Mouse (Mus musculus) heart, postnatal 0 days (tissue): ENCODE data around the gene B4galnt1. TPM values are rescaled to one million over a fixed set of nuclear protein-coding genes. Genes with fewer than 3 reads are reported as not detected.

Experiments
- ATAC-seq: fragments of 200-750 bp; cut with Nextera tagmentation; 2 replicates; pipeline ENCODE4 v1.8.0; 2017; ENCODE audit warnings: low read depth, moderate number of reproducible peaks, moderate library complexity; ENCODE audit not compliant: insufficient read depth
- DNase-seq: peaks from one replicate; pipeline ENCODE4 v3.0.0-alpha.2; 2016; ENCODE audit warnings: low spot score
- H3K27ac ChIP-seq: fragments of 300-500 bp; sonication (generic); 2 replicates; pipeline ENCODE4 v1.5.1; 2014; ENCODE audit warnings: low read depth, mild to moderate bottlenecking
- H3K27me3 ChIP-seq: fragments of 300-500 bp; sonication (generic); 2 replicates; pipeline ENCODE4 v1.6.1; 2014; ENCODE audit warnings: low read length, mixed read lengths; ENCODE audit not compliant: control insufficient read depth, insufficient read depth
- H3K36me3 ChIP-seq: fragments of 300-500 bp; sonication (generic); replicated peaks from 2 replicates; pipeline ENCODE4 v1.6.1; 2014; ENCODE audit warnings: low read length, mixed read lengths; ENCODE audit not compliant: control insufficient read depth, insufficient read depth
- H3K4me1 ChIP-seq: fragments of 300-500 bp; sonication (generic); 2 replicates; pipeline ENCODE4 v1.6.1; 2014; ENCODE audit warnings: antibody characterized with exemption; ENCODE audit not compliant: control insufficient read depth, insufficient read depth
- H3K4me2 ChIP-seq: fragments of 300-500 bp; sonication (generic); 2 replicates; pipeline ENCODE4 v1.6.1; 2014; ENCODE audit warnings: low read depth, mild to moderate bottlenecking, low read length, moderate library complexity
- H3K4me3 ChIP-seq: fragments of 300-500 bp; sonication (generic); 2 replicates; pipeline ENCODE4 v1.5.1; 2014; ENCODE audit warnings: low read depth, low read length
- H3K9ac ChIP-seq: fragments of 300-500 bp; sonication (generic); replicated peaks from 2 replicates; pipeline ENCODE4 v1.6.1; 2014; ENCODE audit warnings: low read depth, low read length, mixed read lengths
- H3K9me3 ChIP-seq: fragments of 300-500 bp; sonication (generic); replicated peaks from 2 replicates; pipeline ENCODE4 v1.6.1; 2016; ENCODE audit warnings: low read length; ENCODE audit not compliant: control insufficient read depth
- CTCF ChIP-seq: IDR thresholded peaks from 2 replicates; pipeline ENCODE4 v1.5.1; 2016; ENCODE audit warnings: antibody characterized with exemption, control low read depth, low read depth
- EP300 ChIP-seq: IDR thresholded peaks from 2 replicates; pipeline ENCODE4 v1.6.1; 2016; ENCODE audit warnings: antibody characterized with exemption, low read depth
- WGBS: fragments of 180-500 bp; shearing (Covaris S2); extraction: QIAGEN DNeasy Blood & Tissue Kit; methylation state at CpG from one replicate; pipeline ENCODE4 v1.1.7; 2014; 5-methylcytosine and 5-hydroxymethylcytosine counted together
- polyA plus RNA-seq: library from polyadenylated mRNA; unstranded; fragments of >200 nt; fragmentation: Nextera tagmentation; extraction: Ambion mirVana; gene quantifications from 2 replicates; pipeline ENCODE4 v1.2.1, GENCODE M21; 2015
- total RNA-seq: library from RNA; depleted of rRNA; stranded (reverse); fragments of >200 nt; gene quantifications from 2 replicates; pipeline ENCODE4 v1.2.3, GENCODE M21; 2014; ENCODE audit warnings: low replicate concordance

B4galnt1 gene
- total and polyA plus RNA-seq, 2 experiments from 2014 or later, result 0.72 to 2.3 TPM

DNA sequence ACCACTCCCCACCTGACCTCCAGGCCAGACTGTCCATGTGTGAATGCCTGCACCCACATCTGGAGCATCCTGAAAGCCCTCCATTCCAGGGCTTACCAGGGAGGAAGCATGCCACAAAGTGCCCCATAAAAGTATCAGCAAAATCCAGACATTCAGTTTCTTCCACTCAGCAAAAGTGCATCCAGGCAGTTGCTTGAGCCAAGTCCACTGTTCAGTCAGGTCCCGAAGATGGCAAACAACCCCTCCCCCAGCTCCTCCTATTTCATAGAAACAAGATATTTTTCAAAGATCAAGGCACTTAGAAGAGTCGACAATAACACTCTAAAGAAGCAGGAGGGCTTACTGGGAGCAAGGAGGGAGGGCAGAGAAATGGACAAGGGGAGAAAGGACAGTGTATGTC, 33.5 kb downstream of the B4galnt1 start:
- Histone ChIP-seq H3K27me3 (no peaks in the 10 kb centered on the region), H3K27ac (no peak overlapping the region), H3K4me2 (no peak overlapping the region), H3K36me3 (peaks cover 43% of the 10 kb centered on the region), H3K4me3 (no peak overlapping the region), H3K9me3 (no peaks in the 10 kb centered on the region), H3K4me1 (peaks cover 14% of the 10 kb centered on the region), H3K9ac (no peak overlapping the region)
- no peak for TF ChIP-seq EP300
- no peak for TF ChIP-seq CTCF
- WGBS, result 49% methylated on average over 2 of the region's 2 CpGs
- DNase-seq (no peak), ATAC-seq (no peak)

DNA sequence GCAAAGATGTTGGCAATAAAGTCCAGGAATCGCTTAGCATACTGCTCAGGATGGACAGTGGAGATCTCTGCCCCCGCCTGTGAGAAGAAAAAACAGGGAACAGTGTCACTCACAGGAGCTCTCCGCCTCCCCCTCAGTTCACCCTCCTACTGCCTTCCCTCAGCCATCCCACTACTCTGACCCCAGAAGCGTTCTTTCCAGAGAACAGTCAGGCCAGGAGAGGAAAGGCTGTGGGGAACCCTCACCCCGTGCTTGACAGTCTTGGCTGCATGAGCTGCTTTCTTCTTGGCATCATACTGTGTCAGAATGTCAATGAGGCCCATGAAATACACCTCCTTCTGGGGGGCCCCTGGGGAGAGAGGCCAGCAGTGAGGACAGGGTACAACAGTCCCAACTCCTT, 34.0 kb downstream of the B4galnt1 start:
- TF ChIP-seq CTCF (no peak), EP300 (no peak)
- no peak overlapping the region for H3K9ac ChIP-seq
- peaks cover 14% of the 10 kb centered on the region for H3K4me1 ChIP-seq
- WGBS, result 71% methylated on average over 5 of the region's 5 CpGs
- ATAC-seq, result no peak
- no peak overlapping the region for H3K4me2 ChIP-seq
- DNase-seq, result no peak
- H3K27me3 ChIP-seq, result no peaks in the 10 kb centered on the region
- H3K36me3 ChIP-seq, result peaks cover 48% of the 10 kb centered on the region
- H3K9me3 ChIP-seq, result no peaks in the 10 kb centered on the region
- no peak overlapping the region for H3K4me3 ChIP-seq
- no peak overlapping the region for H3K27ac ChIP-seq

DNA sequence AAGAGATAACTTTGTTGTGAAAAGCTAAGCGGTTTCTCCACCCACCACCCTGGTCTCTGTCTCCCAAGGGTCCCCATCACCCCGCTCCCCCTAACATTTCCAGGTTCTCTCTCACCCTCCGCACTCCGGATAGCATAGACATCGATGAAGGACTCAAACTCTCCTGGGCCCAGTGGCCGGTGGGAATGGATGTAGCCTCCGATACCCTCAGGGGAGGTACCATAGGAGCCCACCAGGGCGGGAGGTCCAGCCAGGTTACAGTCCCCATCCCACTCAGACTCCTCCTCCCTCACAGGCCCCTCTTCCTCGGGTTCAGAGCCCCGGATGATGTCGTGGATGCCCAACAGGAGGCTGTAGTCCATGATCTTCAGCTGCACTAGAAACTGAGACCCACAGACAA, 34.4 kb downstream of the B4galnt1 start:
- Histone ChIP-seq H3K4me1 (peaks cover 14% of the 10 kb centered on the region), H3K9ac (no peak overlapping the region), H3K4me2 (no peak overlapping the region), H3K27me3 (no peaks in the 10 kb centered on the region), H3K27ac (no peak overlapping the region), H3K4me3 (no peak overlapping the region), H3K36me3 (peaks cover 49% of the 10 kb centered on the region), H3K9me3 (no peaks in the 10 kb centered on the region)
- no peak for TF ChIP-seq EP300
- TF ChIP-seq CTCF, result no peak
- 87% methylated on average over 11 of the region's 11 CpGs for WGBS
- DNase-seq (no peak), ATAC-seq (no peak)

DNA sequence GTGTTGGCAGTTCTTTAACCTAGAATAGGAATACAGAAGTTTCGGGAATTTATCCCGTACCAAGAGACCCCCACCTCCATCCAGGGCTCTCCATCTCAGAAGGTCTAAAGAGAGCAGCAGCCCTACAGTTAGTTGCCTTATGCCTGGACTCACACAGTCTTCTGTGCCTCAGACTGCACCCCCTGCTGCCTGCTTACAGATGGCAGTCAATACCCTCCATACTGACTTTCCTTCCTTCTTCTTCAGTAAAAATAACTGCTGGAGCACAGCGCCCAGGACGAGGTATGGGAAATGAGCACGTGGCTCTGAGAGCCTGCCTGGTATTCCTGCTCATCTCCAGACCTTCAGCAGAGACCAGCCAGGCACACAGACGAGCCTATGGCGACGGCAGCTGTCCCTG, 35.3 kb downstream of the B4galnt1 start:
- no peak overlapping the region for H3K9ac ChIP-seq
- no peak overlapping the region for H3K4me2 ChIP-seq
- no peak for TF ChIP-seq EP300
- TF ChIP-seq CTCF, result 0 out of 2 replicates have a peak, but pooled peaks have one; percentile 9
- H3K4me3 ChIP-seq, result no peak overlapping the region
- ATAC-seq (no peak), DNase-seq (no peak)
- no peaks in the 10 kb centered on the region for H3K27me3 ChIP-seq
- peaks cover 8% of the 10 kb centered on the region; the same call in 1 of the 2 replicates for H3K4me1 ChIP-seq
- H3K36me3 ChIP-seq, result peaks cover 57% of the 10 kb centered on the region
- H3K9me3 ChIP-seq, result no peaks in the 10 kb centered on the region
- 79% methylated on average over 8 of the region's 8 CpGs for WGBS
- H3K27ac ChIP-seq, result no peak overlapping the region

DNA sequence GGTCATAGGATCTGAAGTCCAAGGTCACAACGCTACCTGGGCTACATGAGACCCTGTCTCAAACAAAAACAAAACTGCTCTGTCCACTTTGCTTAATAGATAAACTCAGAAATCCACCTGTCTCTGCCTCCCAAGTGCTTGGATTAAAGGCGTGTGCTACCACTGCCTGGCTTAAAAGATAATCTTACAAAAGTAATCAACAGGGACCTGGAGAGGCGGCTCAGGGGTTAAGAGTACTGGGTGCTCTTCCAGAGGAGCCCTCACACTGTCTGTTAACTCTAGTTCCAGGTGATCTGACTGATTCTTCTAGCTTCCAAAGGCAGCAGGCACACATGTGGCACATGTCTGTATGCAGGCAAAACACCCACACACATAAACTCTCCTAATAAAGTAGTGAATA, 38.1 kb downstream of the B4galnt1 start:
- H3K27ac ChIP-seq, result no peak overlapping the region
- H3K36me3 ChIP-seq, result peaks cover 75% of the 10 kb centered on the region

DNA sequence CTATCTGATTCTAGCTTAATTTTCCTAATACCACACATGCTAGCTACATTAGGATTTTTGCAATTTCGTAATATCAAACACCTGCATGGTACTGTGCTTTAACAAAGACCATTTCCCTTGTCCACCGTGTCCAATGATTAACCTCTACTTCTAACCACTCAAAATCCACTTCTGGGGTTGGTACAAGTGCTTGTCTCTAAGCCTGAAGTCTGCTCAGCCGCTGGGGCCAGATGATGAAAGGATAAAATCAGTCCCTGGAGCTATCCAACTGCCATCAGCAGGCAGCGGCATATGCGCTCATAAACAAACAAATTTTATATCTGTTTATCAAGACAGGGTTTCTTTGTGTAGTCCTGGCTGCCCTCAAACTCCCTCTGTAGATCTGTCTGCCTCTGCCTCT, 39.6 kb downstream of the B4galnt1 start:
- no peak for ATAC-seq
- no peak overlapping the region for H3K27ac ChIP-seq

More for the DNA sequence above, 38.1 kb downstream of the B4galnt1 start:
- Histone ChIP-seq H3K27me3 (no peaks in the 10 kb centered on the region), H3K9ac (no peak overlapping the region), H3K4me3 (no peak overlapping the region), H3K4me2 (no peak overlapping the region), H3K9me3 (no peaks in the 10 kb centered on the region), H3K4me1 (no peaks in the 10 kb centered on the region)
- ATAC-seq (no peak), DNase-seq (no peak)
- TF ChIP-seq EP300, result no peak
- WGBS, result 82% methylated on average over 3 of the region's 3 CpGs

More for the DNA sequence above, 39.6 kb downstream of the B4galnt1 start:
- H3K4me1 ChIP-seq, result peaks cover 8% of the 10 kb centered on the region; the same call in 1 of the 2 replicates
- DNase-seq, result no peak
- H3K4me2 ChIP-seq, result no peak overlapping the region
- 85% methylated on average over 5 of the region's 5 CpGs for WGBS
- TF ChIP-seq EP300 (no peak), CTCF (no peak)
- no peak overlapping the region for H3K4me3 ChIP-seq
- peaks cover 65% of the 10 kb centered on the region for H3K36me3 ChIP-seq
- no peak overlapping the region for H3K9ac ChIP-seq
- no peaks in the 10 kb centered on the region for H3K9me3 ChIP-seq
- no peaks in the 10 kb centered on the region for H3K27me3 ChIP-seq
